Mouse (Mus musculus) intestine, embryonic 14.5 days (tissue): ENCODE measurements around the gene F2rl2. TPM values are rescaled to one million over a fixed set of nuclear protein-coding genes. Genes with fewer than 3 reads are reported as not detected.

Experiments used
- ATAC-seq: fragments of 200-750 bp; cut with Nextera tagmentation; replicated peaks from 2 replicates; pipeline ENCODE4 v1.8.0; 2017; ENCODE audit warnings: low read depth, moderate number of reproducible peaks, moderate TSS enrichment, moderate library complexity; ENCODE audit not compliant: low FRiP score, low TSS enrichment
- DNase-seq: peaks from one replicate; pipeline ENCODE4 v3.0.0-alpha.2; 2018; ENCODE audit warnings: low spot score
- H3K27ac ChIP-seq: fragments of 300-500 bp; sonication (generic); 2 replicates; pipeline ENCODE4 v1.5.1; 2014; ENCODE audit warnings: low read depth, mild to moderate bottlenecking, control low read depth
- H3K27me3 ChIP-seq: fragments of 300-500 bp; sonication (generic); replicated peaks from 2 replicates; pipeline ENCODE4 v1.6.1; 2014; ENCODE audit warnings: low read length, control low read depth; ENCODE audit not compliant: control insufficient read depth, insufficient read depth
- H3K36me3 ChIP-seq: fragments of 300-500 bp; sonication (generic); 2 replicates; pipeline ENCODE4 v1.6.1; 2014; ENCODE audit warnings: low read length, control low read depth; ENCODE audit not compliant: control insufficient read depth, insufficient read depth
- H3K4me1 ChIP-seq: fragments of 300-500 bp; sonication (generic); replicated peaks from 2 replicates; pipeline ENCODE4 v1.6.1; 2014; ENCODE audit warnings: low read length, control low read depth, mixed read lengths; ENCODE audit not compliant: control insufficient read depth, insufficient read depth
- H3K4me2 ChIP-seq: fragments of 300-500 bp; sonication (generic); 2 replicates; pipeline ENCODE4 v1.6.1; 2014; ENCODE audit warnings: low read length
- H3K4me3 ChIP-seq: fragments of 300-500 bp; sonication (generic); 2 replicates; pipeline ENCODE4 v1.5.1; 2014; ENCODE audit warnings: low read depth, low read length, control low read depth, mixed read lengths
- H3K9ac ChIP-seq: fragments of 300-500 bp; sonication (generic); 2 replicates; pipeline ENCODE4 v1.6.1; 2014; ENCODE audit warnings: mild to moderate bottlenecking, low read length
- H3K9me3 ChIP-seq: fragments of 300-500 bp; sonication (generic); 2 replicates; pipeline ENCODE4 v1.6.1; 2016; ENCODE audit warnings: low read length, control low read depth; ENCODE audit not compliant: control insufficient read depth
- WGBS: fragments of 180-500 bp; shearing (Covaris S2); extraction: QIAGEN DNeasy Blood & Tissue Kit; methylation state at CpG from one replicate; pipeline ENCODE4 v1.1.7; 2014; 5-methylcytosine and 5-hydroxymethylcytosine counted together
- polyA plus RNA-seq: library from polyadenylated mRNA; unstranded; fragments of >200 nt; fragmentation: Nextera tagmentation; extraction: Ambion mirVana; gene quantifications from 2 replicates; pipeline ENCODE4 v1.2.1, GENCODE M21; 2014

Gene F2rl2
- polyA plus RNA-seq, 1 experiment from 2014 or later = 0.95 TPM

DNA sequence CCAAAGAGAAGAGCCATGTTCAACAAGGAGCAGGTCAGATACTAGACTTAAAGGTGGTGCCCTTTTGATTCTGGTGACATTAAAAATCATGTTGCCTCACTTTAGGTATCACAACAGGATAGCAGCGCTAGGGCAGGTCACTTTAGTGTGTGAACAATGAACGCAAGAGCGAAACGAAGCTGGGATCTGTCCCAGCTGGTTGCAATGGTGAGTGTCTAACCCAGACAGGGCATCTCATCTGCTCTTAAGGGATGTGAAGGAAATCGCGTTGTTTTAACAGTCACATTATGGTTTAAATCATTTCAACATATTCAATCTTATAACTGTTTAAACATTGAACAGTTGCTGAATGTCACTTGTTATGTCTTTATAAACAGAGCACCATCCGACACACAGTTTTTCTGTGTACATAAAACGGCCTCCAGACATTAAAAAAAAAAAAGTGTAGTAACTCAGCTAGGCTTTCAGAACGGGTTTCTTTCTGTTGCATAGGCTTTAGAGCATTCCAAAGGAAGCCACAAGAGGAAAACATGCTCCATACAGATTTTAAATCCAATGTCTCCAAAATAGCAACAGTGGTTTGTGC, 46.3 kb downstream of the F2rl2 start:
- Histone ChIP-seq H3K4me2 (no peak overlapping the region), H3K4me3 (no peak overlapping the region), H3K36me3 (no peaks in the 10 kb centered on the region), H3K27me3 (no peaks in the 10 kb centered on the region), H3K9me3 (no peaks in the 10 kb centered on the region), H3K9ac (no peak overlapping the region), H3K27ac (peak overlapping the region; percentile 93), H3K4me1 (peaks cover 43% of the 10 kb centered on the region)
- DNase-seq (no peak), ATAC-seq (no peak)
- WGBS = 36% methylated on average over 9 of the region's 9 CpGs

DNA sequence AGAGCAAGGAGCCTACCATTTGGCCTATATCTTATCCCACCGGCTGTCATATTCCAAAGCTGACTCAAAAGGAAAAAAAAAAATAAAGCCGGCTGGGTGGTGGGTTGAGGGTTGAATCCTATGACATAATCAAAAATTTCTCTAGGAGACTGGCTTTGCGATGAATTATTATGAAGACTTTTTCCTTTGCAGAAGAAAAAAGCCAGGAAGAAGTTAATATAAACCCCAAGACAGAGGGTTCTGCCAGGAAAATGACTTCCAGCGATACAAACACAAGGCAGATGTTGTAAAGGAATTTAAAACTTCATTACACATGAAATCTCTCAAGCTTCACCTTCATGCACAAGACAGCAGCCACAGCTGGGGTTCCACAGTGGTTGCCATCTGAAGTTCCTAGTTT, 48.8 kb downstream of the F2rl2 start:
- Histone ChIP-seq H3K36me3 (0 out of 2 replicates have a peak, but pooled peaks cover 4% of the 10 kb centered on the region), H3K4me1 (peaks cover 40% of the 10 kb centered on the region), H3K9ac (no peak overlapping the region), H3K27ac (peak overlapping the region; percentile 93), H3K27me3 (no peaks in the 10 kb centered on the region), H3K9me3 (no peaks in the 10 kb centered on the region), H3K4me2 (no peak overlapping the region), H3K4me3 (no peak overlapping the region)
- no peak for DNase-seq
- 37% methylated on average over 4 of the region's 4 CpGs for WGBS
- ATAC-seq = 0 out of 2 replicates have a peak, but pooled peaks have one; percentile 37

DNA sequence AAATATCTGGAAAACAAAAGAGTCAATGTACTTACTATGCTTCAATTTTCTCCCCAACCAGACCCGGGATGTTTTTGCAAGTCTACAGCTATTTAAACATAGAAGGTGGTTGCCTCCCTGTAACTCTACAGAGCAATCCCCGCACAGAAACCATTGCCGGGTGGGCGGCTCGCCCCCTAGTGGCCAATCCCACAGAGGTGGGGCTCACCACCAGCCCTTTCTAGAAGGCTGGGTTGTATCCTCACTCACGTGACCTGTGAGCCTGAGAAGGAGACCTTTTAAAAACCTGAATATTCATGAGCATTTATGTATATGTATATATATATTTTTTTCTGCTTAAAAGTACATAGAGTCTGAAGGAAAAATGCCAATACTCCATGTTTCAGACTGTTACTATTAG, 49.9 kb downstream of the F2rl2 start:
- ATAC-seq = no peak; the same call in 1 of the 2 replicates

DNA sequence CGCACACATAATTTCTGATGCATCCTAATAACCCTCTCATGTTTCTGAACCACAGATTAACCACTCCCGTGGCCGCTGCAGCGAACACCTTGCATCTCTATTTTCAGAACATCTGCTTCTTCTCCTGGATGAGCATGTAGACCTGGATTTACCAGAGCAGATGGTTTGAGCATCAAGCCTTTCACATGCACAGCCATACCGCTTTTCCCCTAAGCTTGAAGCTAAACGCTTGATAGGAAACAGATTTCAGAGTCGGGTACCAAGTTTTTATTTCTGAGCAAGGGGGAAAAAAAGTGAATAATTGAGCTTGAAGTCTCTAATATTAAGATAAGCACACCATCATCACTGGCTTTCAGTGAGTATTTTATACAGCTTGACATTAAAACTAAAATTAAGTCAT, 50.4 kb downstream of the F2rl2 start:
- Histone ChIP-seq H3K27ac (peak overlapping the region; percentile 93), H3K4me3 (no peak overlapping the region), H3K4me2 (no peak overlapping the region), H3K27me3 (no peaks in the 10 kb centered on the region), H3K36me3 (0 out of 2 replicates have a peak, but pooled peaks cover 4% of the 10 kb centered on the region), H3K4me1 (peaks cover 35% of the 10 kb centered on the region), H3K9me3 (no peaks in the 10 kb centered on the region), H3K9ac (no peak overlapping the region)
- no peak for DNase-seq
- 46% methylated on average over 7 of the region's 7 CpGs for WGBS
- no peak for ATAC-seq

More for the DNA sequence above, 49.9 kb downstream of the F2rl2 start:
- Histone ChIP-seq H3K4me3 (no peak overlapping the region), H3K27ac (peak overlapping the region; percentile 93), H3K9me3 (no peaks in the 10 kb centered on the region), H3K36me3 (0 out of 2 replicates have a peak, but pooled peaks cover 4% of the 10 kb centered on the region), H3K27me3 (no peaks in the 10 kb centered on the region), H3K4me2 (no peak overlapping the region), H3K9ac (no peak overlapping the region), H3K4me1 (peaks cover 38% of the 10 kb centered on the region)
- WGBS = 6% methylated on average over 6 of the region's 6 CpGs
- DNase-seq = peak; percentile 70

DNA sequence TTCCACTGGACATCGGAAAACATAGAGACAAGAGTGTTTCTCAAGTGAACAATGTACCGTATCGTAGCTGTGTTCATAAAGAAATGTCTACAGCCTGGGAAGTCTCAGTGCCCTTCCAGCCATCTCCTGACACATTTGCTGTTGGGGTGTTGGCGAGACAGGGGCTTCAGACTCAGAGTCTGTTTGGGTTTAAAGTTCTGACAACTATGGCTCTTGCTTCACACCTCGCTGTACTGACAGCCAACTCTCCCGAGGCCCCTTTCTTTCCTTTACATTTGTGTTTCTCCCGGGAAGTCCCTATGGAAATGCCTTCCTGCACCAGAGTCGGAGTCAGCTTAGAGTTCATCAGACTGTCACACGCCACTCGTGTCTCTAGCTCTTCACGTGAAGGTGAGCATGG, 50.9 kb downstream of the F2rl2 start:
- 66% methylated on average over 11 of the region's 11 CpGs for WGBS
- ATAC-seq = no peak
- Histone ChIP-seq H3K9me3 (no peaks in the 10 kb centered on the region), H3K36me3 (0 out of 2 replicates have a peak, but pooled peaks cover 4% of the 10 kb centered on the region), H3K27ac (peak overlapping the region; percentile 93; the same call in 1 of the 2 replicates), H3K9ac (no peak overlapping the region), H3K4me1 (peaks cover 34% of the 10 kb centered on the region), H3K4me2 (no peak overlapping the region), H3K27me3 (no peaks in the 10 kb centered on the region), H3K4me3 (no peak overlapping the region)
- no peak for DNase-seq

Other genes with a start within 250 kb of the F2rl2 start
- not detected in 2 replicates for gene S100z, start 218.1 kb upstream of the F2rl2 start, polyA plus RNA-seq
- gene F2rl1, start 171.6 kb upstream of the F2rl2 start, polyA plus RNA-seq = 14.2 and 14.3 TPM in 2 replicates
- 58.5 and 69.5 TPM in 2 replicates for gene F2r, start 78.4 kb upstream of the F2rl2 start, polyA plus RNA-seq
- gene Iqgap2, start 195.1 kb downstream of the F2rl2 start, polyA plus RNA-seq = 24.7 and 26.2 TPM in 2 replicates